Mouse (Mus musculus): ENCODE results near the gene Plcb4.

- TF ChIP-seq CTCF (IDR thresholded peaks at IDR 0.05) = no peak
- no peak for TF ChIP-seq EP300 (IDR thresholded peaks at IDR 0.05)
These were observed 258.2 kb downstream of the Plcb4 start for GRCm38 (mm10) chr2:135917000-135917399.

All from lung, postnatal 0 days (tissue).